Mouse (Mus musculus): ENCODE results near the gene Wdr48. TPM values are rescaled to one million over a fixed set of nuclear protein-coding genes. Genes with fewer than 3 reads are reported as not detected.

The Wdr48 gene
- polyA plus RNA-seq, 1 experiment from 2014 or later = 75.6 TPM

DNA sequence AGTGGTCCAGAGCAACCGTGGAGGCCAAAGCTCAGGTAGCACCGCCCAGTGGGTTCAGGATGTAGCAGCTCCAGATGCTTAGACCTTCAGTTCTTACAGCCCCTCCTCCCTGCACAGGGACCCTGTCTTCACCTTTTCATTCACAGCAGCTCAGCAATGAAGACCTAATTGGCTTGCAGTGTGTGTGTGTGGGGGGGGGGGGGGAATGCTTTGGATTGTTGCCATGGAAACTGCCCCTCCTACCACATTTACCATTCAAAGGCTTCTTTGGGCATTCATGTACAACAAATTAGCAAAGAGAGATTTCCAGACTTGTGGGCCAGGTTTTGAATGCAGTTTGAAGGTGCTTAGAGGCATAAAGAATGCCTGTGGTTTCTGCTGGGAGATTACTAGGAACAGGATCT, 5.8 kb upstream of the Wdr48 start:
- 3% methylated on average over 2 of the region's 2 CpGs for WGBS
- Histone ChIP-seq H3K4me2 (ENCODE audit: low read length) (no peak overlapping the region), H3K27me3 (ENCODE audit: control insufficient read depth, insufficient read depth, low read length) (0 out of 2 replicates have a peak, but pooled peaks cover 4% of the 10 kb centered on the region), H3K9ac (replicated peaks; ENCODE audit: low read length) (no peak overlapping the region), H3K4me3 (replicated peaks; ENCODE audit: low read depth, low read length) (no peak overlapping the region), H3K36me3 (ENCODE audit: control insufficient read depth, insufficient read depth, low read length) (no peaks in the 10 kb centered on the region), H3K4me1 (ENCODE audit: control insufficient read depth, insufficient read depth, low read length) (peaks cover 3% of the 10 kb centered on the region; the same call in 1 of the 2 replicates), H3K27ac (replicated peaks; ENCODE audit: low read depth, low read length) (peak overlapping the region; percentile 66), H3K9me3 (ENCODE audit: control insufficient read depth, low read length) (no peaks in the 10 kb centered on the region)
- ATAC-seq (ENCODE audit: low FRiP score, low TSS enrichment) (no peak; the same call in 1 of the 2 replicates), DNase-seq (peak; percentile 75)

- Histone ChIP-seq H3K36me3 (ENCODE audit: control insufficient read depth, insufficient read depth, low read length) (no peaks in the 10 kb centered on the region), H3K4me1 (ENCODE audit: control insufficient read depth, insufficient read depth, low read length) (peaks cover 3% of the 10 kb centered on the region; the same call in 1 of the 2 replicates), H3K9ac (replicated peaks; ENCODE audit: low read length) (no peak overlapping the region), H3K4me3 (replicated peaks; ENCODE audit: low read depth, low read length) (no peak overlapping the region), H3K27ac (replicated peaks; ENCODE audit: low read depth, low read length) (peak overlapping the region; percentile 66), H3K4me2 (ENCODE audit: low read length) (no peak overlapping the region), H3K27me3 (ENCODE audit: control insufficient read depth, insufficient read depth, low read length) (no peaks in the 10 kb centered on the region), H3K9me3 (ENCODE audit: control insufficient read depth, low read length) (no peaks in the 10 kb centered on the region)
- ATAC-seq (ENCODE audit: low FRiP score, low TSS enrichment) (no peak), DNase-seq (no peak)
- 65% methylated on average over 9 of the region's 9 CpGs for WGBS
Observed at GRCm38 (mm10) chr9:119889446-119889845, 5.2 kb upstream of the Wdr48 start.

DNA sequence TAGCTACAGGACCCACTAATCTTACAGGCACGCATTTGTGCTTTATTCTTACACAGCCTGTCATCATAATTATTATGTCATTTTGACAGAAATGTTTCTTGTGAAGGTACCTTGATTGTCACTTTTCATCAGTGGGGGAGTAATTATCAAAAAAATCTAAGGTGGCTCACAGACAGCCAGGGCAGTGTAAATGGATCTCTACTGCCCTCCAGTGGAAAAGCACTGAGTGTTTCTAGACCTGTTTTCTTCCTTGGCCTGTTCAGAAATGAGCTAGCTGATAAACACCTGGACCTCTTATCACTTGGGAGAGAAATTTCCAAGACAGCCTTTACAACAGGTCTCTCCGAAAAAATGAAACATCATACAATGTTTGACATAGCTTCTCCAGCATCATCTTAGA, 4.0 kb upstream of the Wdr48 start:
- Histone ChIP-seq H3K4me2 (ENCODE audit: low read length) (no peak overlapping the region), H3K9me3 (ENCODE audit: control insufficient read depth, low read length) (no peaks in the 10 kb centered on the region), H3K9ac (replicated peaks; ENCODE audit: low read length) (no peak overlapping the region), H3K4me1 (ENCODE audit: control insufficient read depth, insufficient read depth, low read length) (peaks cover 8% of the 10 kb centered on the region), H3K27me3 (ENCODE audit: control insufficient read depth, insufficient read depth, low read length) (no peaks in the 10 kb centered on the region), H3K27ac (replicated peaks; ENCODE audit: low read depth, low read length) (no peak overlapping the region), H3K4me3 (replicated peaks; ENCODE audit: low read depth, low read length) (no peak overlapping the region), H3K36me3 (ENCODE audit: control insufficient read depth, insufficient read depth, low read length) (no peaks in the 10 kb centered on the region)
- DNase-seq (peak; percentile 78), ATAC-seq (ENCODE audit: low FRiP score, low TSS enrichment) (no peak)
- 47% methylated on average over 2 of the region's 2 CpGs for WGBS

DNA sequence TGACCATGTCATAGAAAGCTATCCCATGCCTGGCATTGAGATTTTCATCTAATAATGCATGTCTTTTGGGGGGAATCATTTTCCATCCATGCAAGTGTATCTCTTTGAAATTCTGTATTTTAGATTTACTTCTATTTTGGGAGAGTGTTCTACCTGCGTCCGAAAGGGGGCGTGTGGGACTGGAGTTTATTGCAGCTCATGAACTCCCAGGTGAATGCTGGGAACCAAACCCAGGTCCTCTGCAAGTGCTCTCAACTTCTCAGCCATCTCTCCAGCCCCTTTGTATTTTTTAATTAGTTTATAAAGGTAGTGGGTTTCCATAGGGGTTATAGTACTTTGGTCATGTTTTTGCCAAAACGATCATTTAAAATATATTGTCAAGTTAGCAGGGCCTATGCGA, 797 bp upstream of the Wdr48 start:
- ATAC-seq (ENCODE audit: low FRiP score, low TSS enrichment) (no peak), DNase-seq (no peak)
- no peak overlapping the region for H3K4me3 ChIP-seq (replicated peaks; ENCODE audit: low read depth, low read length)
- H3K4me2 ChIP-seq (ENCODE audit: low read length) = peak overlapping the region; percentile 86
- no peaks in the 10 kb centered on the region for H3K9me3 ChIP-seq (ENCODE audit: control insufficient read depth, low read length)
- H3K27ac ChIP-seq (replicated peaks; ENCODE audit: low read depth, low read length) = no peak overlapping the region
- H3K36me3 ChIP-seq (ENCODE audit: control insufficient read depth, insufficient read depth, low read length) = 0 out of 2 replicates have a peak, but pooled peaks cover 4% of the 10 kb centered on the region
- H3K27me3 ChIP-seq (ENCODE audit: control insufficient read depth, insufficient read depth, low read length) = no peaks in the 10 kb centered on the region
- peak overlapping the region; percentile 81; the same call in 1 of the 2 replicates for H3K9ac ChIP-seq (replicated peaks; ENCODE audit: low read length)
- H3K4me1 ChIP-seq (ENCODE audit: control insufficient read depth, insufficient read depth, low read length) = peaks cover 13% of the 10 kb centered on the region
- WGBS = 86% methylated on average over 5 of the region's 5 CpGs

- Histone ChIP-seq H3K27me3 (ENCODE audit: control insufficient read depth, insufficient read depth, low read length) (no peaks in the 10 kb centered on the region), H3K27ac (replicated peaks; ENCODE audit: low read depth, low read length) (peak overlapping the region; percentile 85), H3K9me3 (ENCODE audit: control insufficient read depth, low read length) (no peaks in the 10 kb centered on the region), H3K4me1 (ENCODE audit: control insufficient read depth, insufficient read depth, low read length) (peaks cover 10% of the 10 kb centered on the region), H3K36me3 (ENCODE audit: control insufficient read depth, insufficient read depth, low read length) (0 out of 2 replicates have a peak, but pooled peaks cover 4% of the 10 kb centered on the region), H3K9ac (replicated peaks; ENCODE audit: low read length) (peak overlapping the region; percentile 81), H3K4me3 (replicated peaks; ENCODE audit: low read depth, low read length) (peak overlapping the region; percentile 88), H3K4me2 (ENCODE audit: low read length) (peak overlapping the region; percentile 86)
- DNase-seq (no peak), ATAC-seq (ENCODE audit: low FRiP score, low TSS enrichment) (peak; percentile 73)
- 1% methylated on average over 44 of the region's 71 CpGs for WGBS
Observed at GRCm38 (mm10) chr9:119895040-119895721, 503 bp downstream of the Wdr48 start.

DNA sequence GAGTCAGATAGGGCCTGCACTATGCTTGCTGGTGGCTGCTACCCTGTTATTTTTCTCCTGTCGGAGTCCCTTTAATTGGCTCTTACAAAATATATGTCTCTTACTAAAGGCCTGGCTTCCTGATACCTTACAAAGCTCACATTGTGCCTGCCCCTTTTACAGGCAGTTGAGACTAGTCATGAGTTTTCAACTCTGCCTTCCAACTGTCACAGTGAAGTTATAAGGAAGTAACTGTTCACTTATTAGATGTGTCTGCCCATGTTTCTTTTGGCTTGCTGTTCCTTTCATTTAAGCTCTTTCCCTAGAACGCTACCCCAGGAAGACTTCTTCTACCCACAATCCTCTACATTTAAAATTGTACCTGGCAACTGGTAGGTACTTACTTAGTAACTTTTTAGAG, 4.8 kb downstream of the Wdr48 start:
- Histone ChIP-seq H3K36me3 (ENCODE audit: control insufficient read depth, insufficient read depth, low read length) (peaks cover 28% of the 10 kb centered on the region), H3K27me3 (ENCODE audit: control insufficient read depth, insufficient read depth, low read length) (no peaks in the 10 kb centered on the region), H3K27ac (replicated peaks; ENCODE audit: low read depth, low read length) (no peak overlapping the region), H3K4me1 (ENCODE audit: control insufficient read depth, insufficient read depth, low read length) (peaks cover 10% of the 10 kb centered on the region), H3K4me2 (ENCODE audit: low read length) (no peak overlapping the region), H3K9me3 (ENCODE audit: control insufficient read depth, low read length) (no peaks in the 10 kb centered on the region), H3K9ac (replicated peaks; ENCODE audit: low read length) (no peak overlapping the region), H3K4me3 (replicated peaks; ENCODE audit: low read depth, low read length) (no peak overlapping the region)
- WGBS = 85% methylated on average over 2 of the region's 2 CpGs
- DNase-seq (no peak), ATAC-seq (ENCODE audit: low FRiP score, low TSS enrichment) (no peak)

GRCm38 (mm10) chr9:119902410-119903151, 7.9 kb downstream of the Wdr48 start:
- Histone ChIP-seq H3K27ac (replicated peaks; ENCODE audit: low read depth, low read length) (no peak overlapping the region), H3K4me1 (ENCODE audit: control insufficient read depth, insufficient read depth, low read length) (no peaks in the 10 kb centered on the region), H3K27me3 (ENCODE audit: control insufficient read depth, insufficient read depth, low read length) (no peaks in the 10 kb centered on the region), H3K4me3 (replicated peaks; ENCODE audit: low read depth, low read length) (no peak overlapping the region), H3K9ac (replicated peaks; ENCODE audit: low read length) (no peak overlapping the region), H3K36me3 (ENCODE audit: control insufficient read depth, insufficient read depth, low read length) (peaks cover 58% of the 10 kb centered on the region), H3K4me2 (ENCODE audit: low read length) (no peak overlapping the region), H3K9me3 (ENCODE audit: control insufficient read depth, low read length) (no peaks in the 10 kb centered on the region)
- no peak for DNase-seq
- WGBS = 83% methylated on average over 12 of the region's 12 CpGs
- ATAC-seq (ENCODE audit: low FRiP score, low TSS enrichment) = no peak

DNA sequence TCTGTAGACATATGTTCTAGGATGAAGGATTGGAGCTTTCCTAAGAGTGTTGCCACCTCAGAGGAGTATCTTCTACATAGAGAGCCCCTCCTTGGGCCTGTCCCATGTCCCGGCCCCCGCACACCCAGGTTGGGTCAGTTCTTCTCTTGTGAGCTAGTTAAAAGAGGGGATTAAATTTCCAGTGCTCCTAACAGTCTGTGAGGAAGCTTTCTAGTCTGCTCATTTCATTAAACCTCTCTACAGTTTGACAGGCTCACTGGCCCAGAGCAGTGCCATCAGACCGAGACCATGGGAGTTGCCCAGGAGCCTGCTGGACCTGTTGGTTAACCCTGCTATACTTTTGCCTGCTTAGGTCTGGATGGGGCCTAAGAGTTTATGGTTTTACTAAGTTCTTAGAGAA, 14.0 kb downstream of the Wdr48 start:
- Histone ChIP-seq H3K27me3 (ENCODE audit: control insufficient read depth, insufficient read depth, low read length) (no peaks in the 10 kb centered on the region), H3K4me1 (ENCODE audit: control insufficient read depth, insufficient read depth, low read length) (no peaks in the 10 kb centered on the region), H3K4me2 (ENCODE audit: low read length) (no peak overlapping the region), H3K4me3 (replicated peaks; ENCODE audit: low read depth, low read length) (no peak overlapping the region), H3K9ac (replicated peaks; ENCODE audit: low read length) (no peak overlapping the region), H3K9me3 (ENCODE audit: control insufficient read depth, low read length) (no peaks in the 10 kb centered on the region), H3K36me3 (ENCODE audit: control insufficient read depth, insufficient read depth, low read length) (peaks cover 98% of the 10 kb centered on the region), H3K27ac (replicated peaks; ENCODE audit: low read depth, low read length) (no peak overlapping the region)
- ATAC-seq (ENCODE audit: low FRiP score, low TSS enrichment) (no peak), DNase-seq (no peak)
- WGBS = 100% methylated on average over 3 of the region's 3 CpGs

Data from midbrain, embryonic 14.5 days (tissue).